Mouse (Mus musculus) MEL (cell line): ENCODE measurements around the gene Dscam. TPM values are rescaled to one million over a fixed set of nuclear protein-coding genes. Genes with fewer than 3 reads are reported as not detected.

Experiments
- DNase-seq: peaks from one replicate; pipeline ENCODE4 v3.0.0; 2011; ENCODE audit warnings: low read depth, low spot score
- H3K27ac ChIP-seq: 2 replicates; pipeline ENCODE4 v1.5.1; 2012; ENCODE audit warnings: low read depth, mild to moderate bottlenecking, control low read depth, low read length, moderate library complexity; ENCODE audit not compliant: control insufficient read depth
- H3K27me3 ChIP-seq, 2 experiments: fragments of 150-350 bp in 1 of 2; sonication (generic) in 1 of 2; 2 replicates each; pipeline ENCODE4 v1.6.1; 2012; ENCODE audit warnings: low read length in 2 of 2, mild to moderate bottlenecking in 2 of 2, improper control_type of control experiment in 1 of 2, moderate library complexity in 1 of 2; ENCODE audit not compliant: insufficient read depth in 2 of 2, control insufficient read depth in 1 of 2
- H3K36me3 ChIP-seq, 2 experiments: 2 replicates each; pipeline ENCODE4 v1.6.1; 2012 to 2014; ENCODE audit warnings: low read length in 2 of 2, improper control_type of control experiment in 1 of 2, inconsistent platforms in 1 of 2, mild to moderate bottlenecking in 1 of 2; ENCODE audit not compliant: insufficient read depth in 2 of 2, control insufficient read depth in 1 of 2
- H3K4me1 ChIP-seq, 2 experiments: fragments of 150-350 bp in 1 of 2; sonication (generic) in 1 of 2; 2 replicates each; pipeline ENCODE4 v1.6.1; 2012; ENCODE audit warnings: low read length in 2 of 2, improper control_type of control experiment in 1 of 2, mild to moderate bottlenecking in 1 of 2; ENCODE audit not compliant: insufficient read depth in 2 of 2, control insufficient read depth in 1 of 2
- H3K4me3 ChIP-seq, 2 experiments: fragments of 150-350 bp in 1 of 2; sonication (generic) in 1 of 2; 2 replicates each; pipeline ENCODE4 v1.5.1; 2012; ENCODE audit warnings: low read depth in 2 of 2, low read length in 2 of 2, mild to moderate bottlenecking in 2 of 2, moderate library complexity in 2 of 2, control low read depth in 1 of 2, improper control_type of control experiment in 1 of 2; ENCODE audit not compliant: control insufficient read depth in 1 of 2, insufficient read depth in 1 of 2
- H3K79me2 ChIP-seq: 2 replicates; pipeline ENCODE4 v1.6.1; 2012; ENCODE audit warnings: mild to moderate bottlenecking, low read length, moderate library complexity; ENCODE audit not compliant: control insufficient read depth, poor library complexity, insufficient read depth
- H3K9ac ChIP-seq: 2 replicates; pipeline ENCODE4 v1.6.1; 2012; ENCODE audit warnings: low read depth, mild to moderate bottlenecking, control low read depth, low read length, moderate library complexity; ENCODE audit not compliant: control insufficient read depth, poor library complexity, severe bottlenecking
- H3K9me3 ChIP-seq: fragments of 150-350 bp; sonication (generic); replicated peaks from 2 replicates; pipeline ENCODE4 v1.6.1; 2012; ENCODE audit warnings: mild to moderate bottlenecking, low read length, improper control_type of control experiment, moderate library complexity; ENCODE audit not compliant: insufficient read depth
- BHLHE40 ChIP-seq: IDR thresholded peaks from 2 replicates; pipeline ENCODE4 v1.6.1; 2012; ENCODE audit warnings: low read depth, mild to moderate bottlenecking, inconsistent platforms, low read length, improper control_type of control experiment, borderline replicate concordance
- CTCF ChIP-seq, 3 experiments: IDR thresholded peaks in 2 of 3; conservative IDR thresholded peaks in 1 of 3; 2 replicates each; pipeline ENCODE4 v1.5.1; 2011 to 2012; ENCODE audit warnings: low read length in 3 of 3, low read depth in 2 of 3, mild to moderate bottlenecking in 2 of 3, improper control_type of control experiment in 1 of 3, inconsistent platforms in 1 of 3, mixed read lengths in 1 of 3, moderate library complexity in 1 of 3; ENCODE audit not compliant: control insufficient read depth in 1 of 3, insufficient read depth in 1 of 3, poor library complexity in 1 of 3, severe bottlenecking in 1 of 3
- E2F4 ChIP-seq: IDR thresholded peaks from 2 replicates; pipeline ENCODE4 v1.6.1; 2011; ENCODE audit warnings: low read depth, low read length, improper control_type of control experiment, borderline replicate concordance
- ELF1 ChIP-seq: IDR thresholded peaks from 2 replicates; pipeline ENCODE4 v1.6.1; 2014; ENCODE audit warnings: low read depth, mild to moderate bottlenecking, inconsistent platforms, low read length, improper control_type of control experiment, moderate library complexity
- EP300 ChIP-seq, 2 experiments: IDR thresholded peaks; 2 replicates each; pipeline ENCODE4 v1.6.1; 2011; ENCODE audit warnings: improper control_type of control experiment in 2 of 2, low read length in 2 of 2, low read depth in 1 of 2, mild to moderate bottlenecking in 1 of 2
- GABPA ChIP-seq: IDR thresholded peaks from 2 replicates; pipeline ENCODE4 v1.6.1; 2012; ENCODE audit warnings: low read depth, mild to moderate bottlenecking, inconsistent platforms, low read length, improper control_type of control experiment, moderate library complexity
- HCFC1 ChIP-seq: IDR thresholded peaks from 2 replicates; pipeline ENCODE4 v1.6.1; 2012; ENCODE audit warnings: low read depth, mild to moderate bottlenecking, inconsistent platforms, low read length, improper control_type of control experiment, moderate library complexity
- JUND ChIP-seq: IDR thresholded peaks from 2 replicates; pipeline ENCODE4 v1.6.1; 2011; ENCODE audit warnings: low read depth, mild to moderate bottlenecking, improper control_type of control experiment, low read length
- MAFK ChIP-seq: IDR thresholded peaks from 2 replicates; pipeline ENCODE4 v1.6.1; 2011; ENCODE audit warnings: low read depth, mild to moderate bottlenecking, low read length, improper control_type of control experiment, borderline replicate concordance
- MYB ChIP-seq: IDR thresholded peaks from 2 replicates; pipeline ENCODE4 v1.6.1; 2011; ENCODE audit warnings: mild to moderate bottlenecking, low read depth, low read length, improper control_type of control experiment
- MYC ChIP-seq: IDR thresholded peaks from 2 replicates; pipeline ENCODE4 v1.6.1; 2011; ENCODE audit warnings: low read depth, mild to moderate bottlenecking, low read length, improper control_type of control experiment, moderate library complexity
- NELFE ChIP-seq: IDR thresholded peaks from 2 replicates; pipeline ENCODE4 v1.6.1; 2011; ENCODE audit warnings: low read depth, low read length, improper control_type of control experiment
- NRF1 ChIP-seq: IDR thresholded peaks from 2 replicates; pipeline ENCODE4 v1.6.1; 2014; ENCODE audit warnings: low read depth, mild to moderate bottlenecking, inconsistent platforms, low read length, improper control_type of control experiment, moderate library complexity; ENCODE audit not compliant: poor library complexity, insufficient read depth, severe bottlenecking
- RCOR1 ChIP-seq: IDR thresholded peaks from 2 replicates; pipeline ENCODE4 v1.6.1; 2012; ENCODE audit warnings: low read depth, mild to moderate bottlenecking, inconsistent platforms, low read length, improper control_type of control experiment
- SMC3 ChIP-seq: IDR thresholded peaks from 2 replicates; pipeline ENCODE4 v1.6.1; 2011; ENCODE audit warnings: low read depth, low read length, improper control_type of control experiment
- USF1 ChIP-seq: IDR thresholded peaks from 2 replicates; pipeline ENCODE4 v1.6.1; 2014; ENCODE audit warnings: low read depth, mild to moderate bottlenecking, inconsistent platforms, low read length, improper control_type of control experiment, moderate library complexity
- USF2 ChIP-seq, 2 experiments: IDR thresholded peaks; 2 replicates each; pipeline ENCODE4 v1.6.1; 2011 to 2012; ENCODE audit warnings: improper control_type of control experiment in 2 of 2, low read length in 2 of 2, borderline replicate concordance in 1 of 2, inconsistent platforms in 1 of 2, low read depth in 1 of 2, mild to moderate bottlenecking in 1 of 2; ENCODE audit not compliant: insufficient read depth in 1 of 2
- ZC3H11A ChIP-seq: IDR thresholded peaks from 2 replicates; pipeline ENCODE4 v1.6.1; 2012; ENCODE audit warnings: low read depth, mild to moderate bottlenecking, inconsistent platforms, low read length, improper control_type of control experiment
- ZKSCAN1 ChIP-seq: IDR thresholded peaks from 2 replicates; pipeline ENCODE4 v1.6.1; 2012; ENCODE audit warnings: low read depth, mild to moderate bottlenecking, inconsistent platforms, low read length, improper control_type of control experiment, moderate library complexity
- polyA plus RNA-seq, 2 experiments: library from polyadenylated mRNA; stranded (reverse) in 1 of 2; unstranded in 1 of 2; fragments of >175 nt in 1 of 2; fragments of >200 nt in 1 of 2; gene quantifications; 2 replicates each; pipeline versions ENCODE4 v1.2.1 to v1.2.4; 2012; ENCODE audit warnings: low replicate concordance in 2 of 2, low read depth in 1 of 2; ENCODE audit not compliant: insufficient read length in 2 of 2, insufficient read depth in 1 of 2, missing spikeins in 1 of 2
- total RNA-seq: library from RNA; depleted of rRNA; stranded (reverse); fragments of 300-350 nt; gene quantifications from 2 replicates; pipeline ENCODE4 v1.2.3, GENCODE M21; 2012

The Dscam gene
- total and polyA plus RNA-seq, 3 experiments, result not detected

GRCm38 (mm10) chr16:96600791-96601190, 569.8 kb downstream of the Dscam start:
- Histone ChIP-seq H3K9me3 (no peaks in the 10 kb centered on the region), H3K27me3 (no peaks in the 10 kb centered on the region), H3K79me2 (no peaks in the 10 kb centered on the region), H3K27ac (no peak overlapping the region), H3K4me1 (no peaks in the 10 kb centered on the region), H3K4me3 (no peak overlapping the region), H3K9ac (no peak overlapping the region), H3K36me3 (no peaks in the 10 kb centered on the region)
- no peak for DNase-seq
- TF ChIP-seq BHLHE40 (no peak), CTCF (IDR thresholded peaks at IDR 0.05 in 2 of 3, conservative IDR thresholded peaks at IDR 0.05 in 1 of 3; ENCODE audit: control insufficient read depth in 1 of 3, insufficient read depth in 1 of 3, low read depth in 2 of 3, low read length in 3 of 3, poor library complexity in 1 of 3, severe bottlenecking in 1 of 3) (no peak), USF2 (IDR thresholded peaks at IDR 0.05; ENCODE audit: borderline replicate concordance in 1 of 2, insufficient read depth in 1 of 2, low read depth in 1 of 2, low read length in 2 of 2) (no peak), HCFC1 (no peak), GABPA (no peak), MYB (no peak)

- H3K36me3 ChIP-seq, result no peaks in the 10 kb centered on the region
- H3K4me3 ChIP-seq, result no peak overlapping the region
- DNase-seq, result no peak
- no peaks in the 10 kb centered on the region for H3K27me3 ChIP-seq
- no peak overlapping the region for H3K9ac ChIP-seq
- TF ChIP-seq JUND, result no peak
- TF ChIP-seq MAFK, result no peak
- TF ChIP-seq NELFE, result no peak
- no peak for TF ChIP-seq E2F4
- no peak for TF ChIP-seq NRF1
- no peaks in the 10 kb centered on the region for H3K79me2 ChIP-seq
- H3K4me1 ChIP-seq, result no peaks in the 10 kb centered on the region
- H3K9me3 ChIP-seq, result no peaks in the 10 kb centered on the region
- H3K27ac ChIP-seq, result no peak overlapping the region
Measured at GRCm38 (mm10) chr16:96599401-96600060, 571.0 kb downstream of the Dscam start.

DNA sequence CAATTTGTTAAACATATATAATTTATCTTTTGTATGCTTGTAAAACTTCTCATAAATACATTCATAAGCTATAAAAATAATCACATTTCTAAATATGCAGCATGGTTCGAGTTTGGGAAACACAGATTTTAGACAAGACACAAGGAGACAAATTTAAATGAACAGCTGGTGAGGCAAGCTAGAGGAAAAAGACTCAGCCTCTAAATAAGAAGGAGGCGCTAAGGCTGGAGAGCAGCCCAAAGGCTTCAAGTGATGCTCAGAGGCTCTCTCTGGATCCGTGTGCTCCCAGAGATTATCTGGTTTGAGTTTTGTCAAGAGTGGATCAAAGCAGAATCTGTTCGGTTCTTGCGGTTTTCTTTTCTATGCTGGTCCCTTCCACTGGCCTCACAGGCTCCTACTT, 594.7 kb downstream of the Dscam start:
- Histone ChIP-seq H3K36me3 (no peaks in the 10 kb centered on the region), H3K9ac (no peak overlapping the region), H3K4me3 (no peak overlapping the region), H3K9me3 (no peaks in the 10 kb centered on the region), H3K4me1 (no peaks in the 10 kb centered on the region), H3K79me2 (no peaks in the 10 kb centered on the region), H3K27me3 (no peaks in the 10 kb centered on the region), H3K27ac (no peak overlapping the region)
- TF ChIP-seq USF1, result no peak
- no peak for TF ChIP-seq ELF1
- TF ChIP-seq ZC3H11A, result no peak
- no peak for TF ChIP-seq JUND
- TF ChIP-seq RCOR1, result no peak
- TF ChIP-seq SMC3, result no peak
- no peak for TF ChIP-seq EP300 (IDR thresholded peaks at IDR 0.05; ENCODE audit: low read depth in 1 of 2, low read length in 2 of 2)
- TF ChIP-seq NRF1, result no peak
- no peak for TF ChIP-seq HCFC1
- no peak for TF ChIP-seq ZKSCAN1
- TF ChIP-seq MYC, result no peak
- no peak for DNase-seq
